19 mouse cellular contexts compared by ENCODE assay signal in the genomic region with DNA sequence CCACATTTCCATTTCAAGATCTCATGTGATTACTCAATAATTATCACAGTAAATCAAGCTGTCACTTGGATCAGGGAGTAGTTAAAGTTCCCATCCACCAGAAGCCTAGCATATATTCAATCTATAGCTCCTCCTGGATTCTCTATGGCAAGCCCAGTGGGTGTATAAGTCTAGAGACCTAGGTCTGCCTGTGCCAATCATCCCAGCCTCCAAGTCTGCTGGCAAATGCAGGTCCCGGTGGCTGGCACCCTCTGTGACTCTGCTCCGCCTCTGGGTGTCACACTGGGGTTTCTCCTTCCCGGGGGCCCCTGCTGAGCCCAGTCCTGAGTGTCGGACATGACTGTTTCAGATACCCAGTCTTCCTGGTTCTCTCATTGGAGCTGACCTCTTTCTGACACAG.
"Had no signal": no experiment of that assay in that cellular context is flagged by ENCODE, and none has a peak within 500 bp of the region (broad histone marks: within the 10 kb centered on the region; RNA-seq: fewer than 3 reads in every experiment).

No protein-coding gene starts in this region.

- H3K27ac ChIP-seq: kidney, postnatal 0 days; limb, embryonic 12.5 days; liver, embryonic 13.5 days; lung, embryonic 15.5 days; macrophage; midbrain, embryonic 12.5 days had no signal

- H3K4me3 ChIP-seq: limb, embryonic 12.5 days; liver, embryonic 13.5 days; lung, embryonic 15.5 days; megakaryocyte, embryonic 14.5 days; midbrain, embryonic 12.5 days had no signal

- ATAC-seq: liver, postnatal 0 days; midbrain, embryonic 16.5 days had no signal

- DNase-seq: kidney, postnatal 36 days; layer of hippocampus, adult 9-11 months; layer of hippocampus, postnatal 36 days; liver; liver, embryonic 13.5 days; liver, postnatal 0 days; lung, postnatal 14 days; retina, postnatal 1 day; right cerebral cortex, postnatal 4 days; spleen, adult 18-20 months; thymus, adult 18-20 months; thymus, postnatal 14 days had no signal

- H3K27me3 ChIP-seq: limb, embryonic 12.5 days; liver, embryonic 13.5 days; lung, embryonic 15.5 days; megakaryocyte, embryonic 14.5 days; midbrain, embryonic 12.5 days had no signal

- H3K9me3 ChIP-seq: liver, embryonic 13.5 days; lung, embryonic 15.5 days had no signal

- H3K4me1 ChIP-seq: limb, embryonic 12.5 days; liver, embryonic 13.5 days; lung, embryonic 15.5 days; midbrain, embryonic 12.5 days had no signal

- H3K4me2 ChIP-seq: limb, embryonic 12.5 days; liver, embryonic 13.5 days; lung, embryonic 15.5 days; midbrain, embryonic 12.5 days had no signal

- H3K9ac ChIP-seq: limb, embryonic 12.5 days; liver, embryonic 13.5 days; liver, postnatal 0 days; lung, embryonic 15.5 days; midbrain, embryonic 12.5 days had no signal

- H3K36me3 ChIP-seq: limb, embryonic 12.5 days; liver, embryonic 13.5 days; lung, embryonic 15.5 days; midbrain, embryonic 12.5 days had no signal
